Mouse (Mus musculus): ENCODE measurements around the gene Cyfip2. TPM values are rescaled to one million over a fixed set of nuclear protein-coding genes. Genes with fewer than 3 reads are reported as not detected.

The Cyfip2 gene
- total RNA-seq (2014; rRNA removed): 0.55 and 1.5 TPM in 2 replicates
- 0.71 and 0.73 TPM in 2 replicates for polyA plus RNA-seq (2012; rRNA removed)

DNA sequence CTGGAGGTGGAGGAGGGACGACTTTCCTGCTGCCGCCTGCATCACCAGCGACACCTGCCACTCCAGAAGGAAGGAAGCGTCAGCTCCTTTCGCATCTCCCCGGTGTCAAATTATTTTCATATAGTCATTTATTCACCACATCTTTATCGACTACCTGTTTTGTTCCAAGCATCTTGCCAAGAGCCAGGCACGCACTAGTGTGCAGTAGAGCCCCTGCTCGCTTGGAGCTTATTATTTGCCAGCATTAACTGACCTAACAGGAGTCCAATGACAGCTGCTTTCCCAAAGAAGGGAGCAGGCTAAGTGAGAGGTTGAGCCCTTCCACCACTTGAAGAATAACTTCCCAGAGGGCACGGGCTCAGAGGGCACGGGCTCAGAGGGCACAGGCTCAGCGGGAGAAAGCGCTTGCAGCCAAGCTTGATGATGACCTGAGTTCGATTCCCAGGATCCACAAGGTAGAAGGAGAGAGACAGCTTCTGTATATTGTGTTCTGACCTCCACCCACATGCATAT is at the start of gene Cyfip2:
TSS of gene Cyfip2 (minus strand) at position 337 of the 513 bp plus-strand sequence.
- no peak for TF ChIP-seq CTCF (IDR thresholded peaks at IDR 0.05; ENCODE audit: low read depth, low read length)
- TF ChIP-seq POLR2A (IDR thresholded peaks at IDR 0.05; ENCODE audit: extremely low read depth, insufficient read depth, low read length): no peak
- Histone ChIP-seq H3K36me3 (ENCODE audit: control insufficient read depth, insufficient read depth, low read length) (no peaks in the 10 kb centered on the region), H3K4me3 (ENCODE audit: insufficient read depth, low read depth, low read length) (peak within 1 kb of the TSS; percentile 73), H3K79me2 (ENCODE audit: control insufficient read depth, insufficient read depth, low read length) (no peaks in the 10 kb centered on the region), H3K4me1 (ENCODE audit: control insufficient read depth, insufficient read depth, low read length) (no peaks in the 10 kb centered on the region), H3K27ac (replicated peaks; ENCODE audit: insufficient read depth, low read depth, low read length) (no peak within 1 kb of the TSS), H3K9ac (ENCODE audit: low read depth, low read length) (peak within 1 kb of the TSS; percentile 48), H3K27me3 (ENCODE audit: control insufficient read depth, insufficient read depth, low read length) (no peaks in the 10 kb centered on the region; the same call in 1 of the 2 replicates)
- 10% methylated on average over 14 of the region's 14 CpGs for WGBS
- DNase-seq (ENCODE audit: extremely low read depth, low read depth, low spot score): peak; percentile 10

DNA sequence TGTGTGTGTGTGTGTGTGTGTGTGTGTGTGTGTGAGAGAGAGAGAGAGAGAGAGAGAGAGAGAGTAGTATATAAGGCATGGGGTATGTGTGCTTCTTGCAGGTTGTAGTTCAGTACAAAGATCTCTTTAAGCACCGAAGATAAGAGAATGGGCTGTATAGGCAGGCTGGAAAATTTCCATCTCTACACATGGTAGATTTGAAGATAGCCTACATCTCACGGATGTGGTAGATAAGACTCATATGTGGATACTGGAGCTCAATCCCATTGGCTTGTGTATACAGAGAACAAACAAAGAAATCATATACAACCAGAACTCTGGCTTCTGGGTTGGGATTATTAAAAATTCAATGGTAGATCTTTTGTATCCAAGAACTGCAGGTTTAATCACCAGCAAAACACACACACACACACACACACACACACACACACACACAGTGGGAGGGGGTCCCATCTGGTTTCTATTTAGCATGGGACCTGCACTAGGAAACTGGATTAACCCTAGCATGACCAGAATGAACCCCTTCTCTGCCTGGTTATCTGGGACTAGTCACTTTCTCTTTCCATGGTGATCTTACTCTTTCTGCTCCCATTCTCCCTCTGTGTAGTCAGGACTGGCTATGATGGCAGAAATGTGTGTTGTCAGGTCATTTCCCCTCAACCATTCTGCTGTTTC is 48.5 kb upstream of the Cyfip2 start:
- H3K36me3 ChIP-seq (ENCODE audit: control insufficient read depth, insufficient read depth, low read length): no peaks in the 10 kb centered on the region

DNA sequence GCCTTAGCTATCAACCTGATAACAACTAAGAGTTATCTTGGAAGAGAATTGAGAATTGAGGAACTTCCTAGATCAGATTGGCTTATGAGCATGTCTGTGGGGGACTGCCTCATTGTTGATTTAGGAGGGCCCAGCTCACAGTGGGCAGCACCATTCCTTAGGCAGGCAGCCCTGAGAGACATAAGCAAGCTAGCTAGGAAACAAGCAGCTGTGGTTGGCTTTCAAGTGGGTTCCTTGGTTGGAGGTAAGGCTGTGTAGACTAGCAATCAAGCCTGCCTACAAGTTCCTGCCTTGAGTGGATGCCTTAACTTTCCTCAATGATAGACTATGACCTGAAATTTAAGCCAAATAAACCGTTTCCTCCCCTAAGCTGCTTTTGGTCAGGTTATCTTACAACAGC is 45.7 kb upstream of the Cyfip2 start:
- no peaks in the 10 kb centered on the region for H3K36me3 ChIP-seq (ENCODE audit: control insufficient read depth, insufficient read depth, low read length)
- H3K4me3 ChIP-seq (ENCODE audit: insufficient read depth, low read depth, low read length): no peak overlapping the region
- H3K27ac ChIP-seq (replicated peaks; ENCODE audit: insufficient read depth, low read depth, low read length): no peak overlapping the region
- H3K4me1 ChIP-seq (ENCODE audit: control insufficient read depth, insufficient read depth, low read length): no peaks in the 10 kb centered on the region
- H3K9ac ChIP-seq (ENCODE audit: low read depth, low read length): no peak overlapping the region
- TF ChIP-seq CTCF (IDR thresholded peaks at IDR 0.05; ENCODE audit: low read depth, low read length) (no peak), POLR2A (IDR thresholded peaks at IDR 0.05; ENCODE audit: extremely low read depth, insufficient read depth, low read length) (no peak)
- DNase-seq (ENCODE audit: extremely low read depth, low read depth, low spot score): no peak
- no peaks in the 10 kb centered on the region for H3K79me2 ChIP-seq (ENCODE audit: control insufficient read depth, insufficient read depth, low read length)
- H3K27me3 ChIP-seq (ENCODE audit: control insufficient read depth, insufficient read depth, low read length): no peaks in the 10 kb centered on the region
- WGBS: 63% methylated on average over 1 of the region's 1 CpGs

More for the DNA sequence above, 48.5 kb upstream of the Cyfip2 start:
- no peaks in the 10 kb centered on the region for H3K4me1 ChIP-seq (ENCODE audit: control insufficient read depth, insufficient read depth, low read length)
- no peak overlapping the region for H3K27ac ChIP-seq (replicated peaks; ENCODE audit: insufficient read depth, low read depth, low read length)
- H3K79me2 ChIP-seq (ENCODE audit: control insufficient read depth, insufficient read depth, low read length): no peaks in the 10 kb centered on the region
- WGBS: 81% methylated on average over 2 of the region's 2 CpGs
- no peak for TF ChIP-seq POLR2A (IDR thresholded peaks at IDR 0.05; ENCODE audit: extremely low read depth, insufficient read depth, low read length)
- TF ChIP-seq CTCF (IDR thresholded peaks at IDR 0.05; ENCODE audit: low read depth, low read length): no peak
- H3K4me3 ChIP-seq (ENCODE audit: insufficient read depth, low read depth, low read length): no peak overlapping the region
- no peaks in the 10 kb centered on the region for H3K27me3 ChIP-seq (ENCODE audit: control insufficient read depth, insufficient read depth, low read length)
- no peak for DNase-seq (ENCODE audit: extremely low read depth, low read depth, low spot score)
- H3K9ac ChIP-seq (ENCODE audit: low read depth, low read length): no peak overlapping the region

DNA sequence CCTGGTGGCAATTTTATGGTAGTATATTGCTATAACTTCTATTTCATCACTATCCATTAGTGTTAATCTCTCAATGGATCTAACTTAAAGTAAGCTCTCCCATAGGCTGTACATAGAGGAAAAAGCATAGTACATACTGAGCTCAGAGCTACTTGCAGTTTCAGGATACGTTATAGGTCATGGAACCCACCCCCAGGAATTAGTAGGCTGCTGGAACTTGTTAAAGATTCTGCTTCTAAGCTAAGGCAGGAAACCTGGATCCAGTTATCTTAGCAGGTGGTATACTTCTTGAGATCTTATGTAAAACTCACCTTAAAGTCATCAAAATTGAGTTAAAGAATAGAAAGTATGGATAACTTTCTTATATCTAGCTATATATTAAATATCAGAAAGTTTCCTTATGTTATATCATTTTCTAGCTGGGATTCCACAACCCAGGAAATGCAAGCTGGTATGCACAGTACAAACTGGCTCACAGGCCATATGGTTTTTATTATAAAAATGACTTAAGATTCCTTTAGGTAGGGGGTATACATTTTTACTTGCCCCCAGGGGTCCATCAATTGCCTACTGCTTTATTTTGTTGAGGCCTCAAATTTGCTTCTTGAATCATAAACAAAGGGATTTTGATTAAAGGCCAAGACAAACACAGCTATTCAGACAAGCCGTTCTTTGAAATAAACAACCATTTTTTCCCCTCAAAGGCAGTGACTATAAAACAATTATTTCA is 37.2 kb upstream of the Cyfip2 start:
- Histone ChIP-seq H3K9ac (ENCODE audit: low read depth, low read length) (no peak overlapping the region), H3K27me3 (ENCODE audit: control insufficient read depth, insufficient read depth, low read length) (no peaks in the 10 kb centered on the region), H3K27ac (replicated peaks; ENCODE audit: insufficient read depth, low read depth, low read length) (no peak overlapping the region), H3K79me2 (ENCODE audit: control insufficient read depth, insufficient read depth, low read length) (no peaks in the 10 kb centered on the region), H3K4me1 (ENCODE audit: control insufficient read depth, insufficient read depth, low read length) (no peaks in the 10 kb centered on the region), H3K4me3 (ENCODE audit: insufficient read depth, low read depth, low read length) (no peak overlapping the region), H3K36me3 (ENCODE audit: control insufficient read depth, insufficient read depth, low read length) (no peaks in the 10 kb centered on the region)
- TF ChIP-seq CTCF (IDR thresholded peaks at IDR 0.05; ENCODE audit: low read depth, low read length) (no peak), POLR2A (IDR thresholded peaks at IDR 0.05; ENCODE audit: extremely low read depth, insufficient read depth, low read length) (no peak)
- no peak for DNase-seq (ENCODE audit: extremely low read depth, low read depth, low spot score)
- 45% methylated on average over 2 of the region's 2 CpGs for WGBS

DNA sequence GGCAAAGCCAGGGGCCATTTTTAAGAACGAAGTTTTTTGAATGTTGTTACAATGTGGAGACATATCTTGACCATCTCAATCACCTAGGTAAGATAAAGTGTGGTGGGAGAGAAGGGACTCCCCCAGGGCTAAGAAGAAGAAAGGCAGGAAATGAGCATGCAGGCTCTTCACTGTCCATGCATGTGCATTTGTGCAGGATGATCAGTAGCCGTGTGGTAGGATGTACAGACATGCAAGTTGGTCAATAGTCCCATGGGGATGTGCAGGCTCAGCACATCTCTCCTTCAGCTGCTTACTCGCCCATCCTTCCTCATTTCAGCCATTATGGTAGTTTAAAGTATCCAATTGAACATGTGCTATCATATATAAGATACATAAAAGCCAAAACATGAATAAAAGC is 35.8 kb upstream of the Cyfip2 start:
- H3K4me1 ChIP-seq (ENCODE audit: control insufficient read depth, insufficient read depth, low read length): no peaks in the 10 kb centered on the region
- no peak overlapping the region for H3K4me3 ChIP-seq (ENCODE audit: insufficient read depth, low read depth, low read length)
- no peaks in the 10 kb centered on the region for H3K27me3 ChIP-seq (ENCODE audit: control insufficient read depth, insufficient read depth, low read length)
- WGBS: 79% methylated on average over 3 of the region's 3 CpGs
- no peak overlapping the region for H3K27ac ChIP-seq (replicated peaks; ENCODE audit: insufficient read depth, low read depth, low read length)
- no peak for TF ChIP-seq CTCF (IDR thresholded peaks at IDR 0.05; ENCODE audit: low read depth, low read length)
- TF ChIP-seq POLR2A (IDR thresholded peaks at IDR 0.05; ENCODE audit: extremely low read depth, insufficient read depth, low read length): no peak
- H3K79me2 ChIP-seq (ENCODE audit: control insufficient read depth, insufficient read depth, low read length): no peaks in the 10 kb centered on the region
- no peak for DNase-seq (ENCODE audit: extremely low read depth, low read depth, low spot score)
- no peak overlapping the region for H3K9ac ChIP-seq (ENCODE audit: low read depth, low read length)
- H3K36me3 ChIP-seq (ENCODE audit: control insufficient read depth, insufficient read depth, low read length): no peaks in the 10 kb centered on the region

Measured in liver, adult 2 months (tissue).